Mouse (Mus musculus): ENCODE measurements around the gene Zfp821.

GRCm38 (mm10) chr8:109731012-109731411 lies 25.7 kb downstream of the Zfp821 start:
- no peak for TF ChIP-seq POLR2A (IDR thresholded peaks at IDR 0.05; ENCODE audit: extremely low read depth, insufficient read depth, low read length)
- no peak for TF ChIP-seq CTCF (IDR thresholded peaks at IDR 0.05; ENCODE audit: low read depth, low read length)
